Mouse (Mus musculus) MEL (cell line): Measurements from ENCODE around the gene Atp6v0b. TPM values are rescaled to one million over a fixed set of nuclear protein-coding genes. Genes with fewer than 3 reads are reported as not detected.

Experiments used
- DNase-seq: peaks from one replicate; pipeline ENCODE4 v3.0.0; 2011; ENCODE audit warnings: low read depth, low spot score
- H3K27ac ChIP-seq: 2 replicates; pipeline ENCODE4 v1.5.1; 2012; ENCODE audit warnings: low read depth, mild to moderate bottlenecking, control low read depth, low read length, moderate library complexity; ENCODE audit not compliant: control insufficient read depth
- H3K27me3 ChIP-seq, 2 experiments: fragments of 150-350 bp in 1 of 2; sonication (generic) in 1 of 2; 2 replicates each; pipeline ENCODE4 v1.6.1; 2012; ENCODE audit warnings: low read length in 2 of 2, mild to moderate bottlenecking in 2 of 2, improper control_type of control experiment in 1 of 2, moderate library complexity in 1 of 2; ENCODE audit not compliant: insufficient read depth in 2 of 2, control insufficient read depth in 1 of 2
- H3K36me3 ChIP-seq, 2 experiments: 2 replicates each; pipeline ENCODE4 v1.6.1; 2012 to 2014; ENCODE audit warnings: low read length in 2 of 2, improper control_type of control experiment in 1 of 2, inconsistent platforms in 1 of 2, mild to moderate bottlenecking in 1 of 2; ENCODE audit not compliant: insufficient read depth in 2 of 2, control insufficient read depth in 1 of 2
- H3K4me1 ChIP-seq, 2 experiments: fragments of 150-350 bp in 1 of 2; sonication (generic) in 1 of 2; 2 replicates each; pipeline ENCODE4 v1.6.1; 2012; ENCODE audit warnings: low read length in 2 of 2, improper control_type of control experiment in 1 of 2, mild to moderate bottlenecking in 1 of 2; ENCODE audit not compliant: insufficient read depth in 2 of 2, control insufficient read depth in 1 of 2
- H3K4me3 ChIP-seq, 2 experiments: fragments of 150-350 bp in 1 of 2; sonication (generic) in 1 of 2; 2 replicates each; pipeline ENCODE4 v1.5.1; 2012; ENCODE audit warnings: low read depth in 2 of 2, low read length in 2 of 2, mild to moderate bottlenecking in 2 of 2, moderate library complexity in 2 of 2, control low read depth in 1 of 2, improper control_type of control experiment in 1 of 2; ENCODE audit not compliant: control insufficient read depth in 1 of 2, insufficient read depth in 1 of 2
- H3K79me2 ChIP-seq: 2 replicates; pipeline ENCODE4 v1.6.1; 2012; ENCODE audit warnings: mild to moderate bottlenecking, low read length, moderate library complexity; ENCODE audit not compliant: control insufficient read depth, poor library complexity, insufficient read depth
- H3K9ac ChIP-seq: 2 replicates; pipeline ENCODE4 v1.6.1; 2012; ENCODE audit warnings: low read depth, mild to moderate bottlenecking, control low read depth, low read length, moderate library complexity; ENCODE audit not compliant: control insufficient read depth, poor library complexity, severe bottlenecking
- H3K9me3 ChIP-seq: fragments of 150-350 bp; sonication (generic); replicated peaks from 2 replicates; pipeline ENCODE4 v1.6.1; 2012; ENCODE audit warnings: mild to moderate bottlenecking, low read length, improper control_type of control experiment, moderate library complexity; ENCODE audit not compliant: insufficient read depth
- BHLHE40 ChIP-seq: IDR thresholded peaks from 2 replicates; pipeline ENCODE4 v1.6.1; 2012; ENCODE audit warnings: low read depth, mild to moderate bottlenecking, inconsistent platforms, low read length, improper control_type of control experiment, borderline replicate concordance
- CHD1 ChIP-seq: IDR thresholded peaks from 2 replicates; pipeline ENCODE4 v1.6.1; 2012; ENCODE audit warnings: low read depth, mild to moderate bottlenecking, inconsistent platforms, low read length, improper control_type of control experiment
- CHD2 ChIP-seq: IDR thresholded peaks from 2 replicates; pipeline ENCODE4 v1.6.1; 2011; ENCODE audit warnings: low read length, improper control_type of control experiment
- E2F4 ChIP-seq: IDR thresholded peaks from 2 replicates; pipeline ENCODE4 v1.6.1; 2011; ENCODE audit warnings: low read depth, low read length, improper control_type of control experiment, borderline replicate concordance
- EP300 ChIP-seq, 2 experiments: IDR thresholded peaks; 2 replicates each; pipeline ENCODE4 v1.6.1; 2011; ENCODE audit warnings: improper control_type of control experiment in 2 of 2, low read length in 2 of 2, low read depth in 1 of 2, mild to moderate bottlenecking in 1 of 2
- GABPA ChIP-seq: IDR thresholded peaks from 2 replicates; pipeline ENCODE4 v1.6.1; 2012; ENCODE audit warnings: low read depth, mild to moderate bottlenecking, inconsistent platforms, low read length, improper control_type of control experiment, moderate library complexity
- HCFC1 ChIP-seq: IDR thresholded peaks from 2 replicates; pipeline ENCODE4 v1.6.1; 2012; ENCODE audit warnings: low read depth, mild to moderate bottlenecking, inconsistent platforms, low read length, improper control_type of control experiment, moderate library complexity
- KAT2A ChIP-seq: conservative IDR thresholded peaks from 2 replicates; pipeline ENCODE4 v1.6.1; 2012; ENCODE audit warnings: low read depth, low read length, improper control_type of control experiment, inconsistent platforms
- MYB ChIP-seq: IDR thresholded peaks from 2 replicates; pipeline ENCODE4 v1.6.1; 2011; ENCODE audit warnings: mild to moderate bottlenecking, low read depth, low read length, improper control_type of control experiment
- NELFE ChIP-seq: IDR thresholded peaks from 2 replicates; pipeline ENCODE4 v1.6.1; 2011; ENCODE audit warnings: low read depth, low read length, improper control_type of control experiment
- NRF1 ChIP-seq: IDR thresholded peaks from 2 replicates; pipeline ENCODE4 v1.6.1; 2014; ENCODE audit warnings: low read depth, mild to moderate bottlenecking, inconsistent platforms, low read length, improper control_type of control experiment, moderate library complexity; ENCODE audit not compliant: poor library complexity, insufficient read depth, severe bottlenecking
- POLR2A ChIP-seq, 2 experiments: IDR thresholded peaks; 2 replicates each; pipeline ENCODE4 v1.6.1; 2011 to 2012; ENCODE audit warnings: low read length in 2 of 2, mild to moderate bottlenecking in 2 of 2, control low read depth in 1 of 2, improper control_type of control experiment in 1 of 2, low read depth in 1 of 2, moderate library complexity in 1 of 2; ENCODE audit not compliant: control insufficient read depth in 1 of 2, insufficient read depth in 1 of 2, poor library complexity in 1 of 2
- POLR2AphosphoS2 ChIP-seq: IDR thresholded peaks from 2 replicates; pipeline ENCODE4 v1.6.1; 2011; ENCODE audit warnings: low read length, improper control_type of control experiment
- POLR2AphosphoS5 ChIP-seq: IDR thresholded peaks from 2 replicates; pipeline ENCODE4 v1.6.1; 2012; ENCODE audit warnings: low read depth, borderline replicate concordance, mild to moderate bottlenecking, inconsistent platforms, low read length, moderate library complexity, mixed read lengths
- RAD21 ChIP-seq: IDR thresholded peaks from 2 replicates; pipeline ENCODE4 v1.6.1; 2011; ENCODE audit warnings: mild to moderate bottlenecking, low read depth, low read length, improper control_type of control experiment
- SIN3A ChIP-seq: IDR thresholded peaks from 2 replicates; pipeline ENCODE4 v1.6.1; 2012; ENCODE audit warnings: low read length, improper control_type of control experiment, inconsistent platforms
- TAL1 ChIP-seq: IDR thresholded peaks from 2 replicates; pipeline ENCODE4 v1.6.1; 2012; ENCODE audit warnings: mild to moderate bottlenecking, inconsistent platforms, low read length, moderate library complexity, mixed read lengths
- UBTF ChIP-seq: IDR thresholded peaks from 2 replicates; pipeline ENCODE4 v1.6.1; 2012; ENCODE audit warnings: low read depth, mild to moderate bottlenecking, inconsistent platforms, low read length, improper control_type of control experiment, moderate library complexity, borderline replicate concordance; ENCODE audit not compliant: insufficient read depth
- ZKSCAN1 ChIP-seq: IDR thresholded peaks from 2 replicates; pipeline ENCODE4 v1.6.1; 2012; ENCODE audit warnings: low read depth, mild to moderate bottlenecking, inconsistent platforms, low read length, improper control_type of control experiment, moderate library complexity
- ZMIZ1 ChIP-seq: IDR thresholded peaks from 2 replicates; pipeline ENCODE4 v1.6.1; 2012; ENCODE audit warnings: low read depth, mild to moderate bottlenecking, inconsistent platforms, low read length, improper control_type of control experiment, moderate library complexity
- ZNF384 ChIP-seq: IDR thresholded peaks from 2 replicates; pipeline ENCODE4 v1.6.1; 2012; ENCODE audit warnings: low read depth, mild to moderate bottlenecking, inconsistent platforms, low read length, improper control_type of control experiment
- polyA plus RNA-seq, 2 experiments: library from polyadenylated mRNA; stranded (reverse) in 1 of 2; unstranded in 1 of 2; fragments of >175 nt in 1 of 2; fragments of >200 nt in 1 of 2; gene quantifications; 2 replicates each; pipeline versions ENCODE4 v1.2.1 to v1.2.4; 2012; ENCODE audit warnings: low replicate concordance in 2 of 2, low read depth in 1 of 2; ENCODE audit not compliant: insufficient read length in 2 of 2, insufficient read depth in 1 of 2, missing spikeins in 1 of 2
- total RNA-seq: library from RNA; depleted of rRNA; stranded (reverse); fragments of 300-350 nt; gene quantifications from 2 replicates; pipeline ENCODE4 v1.2.3, GENCODE M21; 2012

Gene Atp6v0b
- total and polyA plus RNA-seq, 3 experiments = 286 to 343 TPM; not detected in 1

- H3K4me1 ChIP-seq = no peaks in the 10 kb centered on the region
- no peak overlapping the region for H3K4me3 ChIP-seq
- no peaks in the 10 kb centered on the region for H3K9me3 ChIP-seq
- no peak overlapping the region for H3K9ac ChIP-seq
- no peaks in the 10 kb centered on the region for H3K27me3 ChIP-seq
- no peak for TF ChIP-seq CHD1
- no peak for TF ChIP-seq TAL1
- no peak for TF ChIP-seq HCFC1
- no peak for TF ChIP-seq KAT2A
- no peaks in the 10 kb centered on the region; a peak in 1 of 4 replicates for H3K36me3 ChIP-seq
- no peak overlapping the region for H3K27ac ChIP-seq
- DNase-seq = no peak
- H3K79me2 ChIP-seq = no peaks in the 10 kb centered on the region
These were observed 42.7 kb downstream of the Atp6v0b start for GRCm38 (mm10) chr4:117844467-117844866.

- Histone ChIP-seq H3K4me1 (peaks cover 0 to 3% of the 10 kb centered on the region in 2 experiments; a peak in 2 of 4 replicates), H3K36me3 (peaks cover 0 to 2% of the 10 kb centered on the region in 2 experiments; a peak in 2 of 4 replicates)
These were observed 44.0 kb downstream of the Atp6v0b start for GRCm38 (mm10) chr4:117843101-117843500.

GRCm38 (mm10) chr4:117841566-117841965, 45.6 kb downstream of the Atp6v0b start:
- H3K79me2 ChIP-seq = no peaks in the 10 kb centered on the region
- H3K27ac ChIP-seq = no peak overlapping the region
- no peak for TF ChIP-seq CHD2
- TF ChIP-seq SIN3A = no peak
- TF ChIP-seq UBTF = no peak
- no peak for TF ChIP-seq E2F4
- TF ChIP-seq NRF1 = no peak
- TF ChIP-seq ZMIZ1 = no peak
- no peak for TF ChIP-seq TAL1
- no peak for TF ChIP-seq POLR2AphosphoS2
- no peak for TF ChIP-seq NELFE
- TF ChIP-seq GABPA = no peak
- H3K4me1 ChIP-seq = peaks cover 4 to 15% of the 10 kb centered on the region in 2 experiments
- peaks cover 0 to 14% of the 10 kb centered on the region in 2 experiments; a peak in 3 of 4 replicates for H3K36me3 ChIP-seq
- no peaks in the 10 kb centered on the region for H3K9me3 ChIP-seq
- H3K9ac ChIP-seq = no peak overlapping the region
- no peaks in the 10 kb centered on the region for H3K27me3 ChIP-seq
- DNase-seq = no peak
- H3K4me3 ChIP-seq = no peak overlapping the region

More at GRCm38 (mm10) chr4:117843101-117843500, 44.0 kb downstream of the Atp6v0b start:
- H3K79me2 ChIP-seq = no peaks in the 10 kb centered on the region
- H3K27ac ChIP-seq = no peak overlapping the region
- no peak overlapping the region for H3K9ac ChIP-seq
- no peak for TF ChIP-seq GABPA
- no peak for TF ChIP-seq ZMIZ1
- TF ChIP-seq POLR2AphosphoS2 = no peak
- no peak for TF ChIP-seq BHLHE40
- TF ChIP-seq KAT2A = no peak
- no peak for TF ChIP-seq POLR2AphosphoS5
- TF ChIP-seq POLR2A (IDR thresholded peaks at IDR 0.05; ENCODE audit: control insufficient read depth in 1 of 2, insufficient read depth in 1 of 2, low read depth in 1 of 2, low read length in 2 of 2, poor library complexity in 1 of 2) = no peak
- TF ChIP-seq ZNF384 = no peak
- TF ChIP-seq RAD21 = no peak
- no peak for TF ChIP-seq ZKSCAN1
- no peak for TF ChIP-seq MYB
- no peak for TF ChIP-seq CHD2
- no peak for TF ChIP-seq NRF1
- TF ChIP-seq EP300 (IDR thresholded peaks at IDR 0.05; ENCODE audit: low read depth in 1 of 2, low read length in 2 of 2) = no peak
- TF ChIP-seq, all 39 proteins: peak for 0
- DNase-seq = no peak
- H3K9me3 ChIP-seq = no peaks in the 10 kb centered on the region
- no peaks in the 10 kb centered on the region for H3K27me3 ChIP-seq
- H3K4me3 ChIP-seq = no peak overlapping the region
